Mouse (Mus musculus) ES-Bruce4 (cell line): Measurements from ENCODE around the gene Grm1. TPM values are rescaled to one million over a fixed set of nuclear protein-coding genes. Genes with fewer than 3 reads are reported as not detected.
"Not testable (repeated sequence)": the region's sequence is repeated elsewhere in the genome, so short reads cannot be mapped to it uniquely, and the experiment has no call there.

Experiments
- H3K27ac ChIP-seq: 2 replicates; pipeline ENCODE4 v1.5.1; 2012; ENCODE audit warnings: low read length, inconsistent platforms; ENCODE audit not compliant: insufficient read depth
- H3K27me3 ChIP-seq: 2 replicates; pipeline ENCODE4 v1.6.1; 2012; ENCODE audit warnings: mild to moderate bottlenecking, low read length, inconsistent platforms; ENCODE audit not compliant: control insufficient read depth, poor library complexity, insufficient read depth, severe bottlenecking
- H3K36me3 ChIP-seq: 2 replicates; pipeline ENCODE4 v1.6.1; 2012; ENCODE audit warnings: inconsistent platforms, mild to moderate bottlenecking, low read length, moderate library complexity; ENCODE audit not compliant: control insufficient read depth, poor library complexity, insufficient read depth, severe bottlenecking
- H3K4me1 ChIP-seq: one replicate; pipeline ENCODE4 v1.8.1; 2011; ENCODE audit warnings: low read length; ENCODE audit not compliant: control insufficient read depth, insufficient read depth
- H3K4me3 ChIP-seq: 2 replicates; pipeline ENCODE4 v1.5.1; 2011; ENCODE audit warnings: low read depth, mild to moderate bottlenecking, low read length
- H3K9ac ChIP-seq: 2 replicates; pipeline ENCODE4 v1.6.1; 2012; ENCODE audit warnings: low read depth, mild to moderate bottlenecking, inconsistent platforms; ENCODE audit not compliant: poor library complexity, severe bottlenecking
- H3K9me3 ChIP-seq: replicated peaks from 2 replicates; pipeline ENCODE4 v1.6.1; 2012; ENCODE audit warnings: mild to moderate bottlenecking, low read length, inconsistent platforms; ENCODE audit not compliant: control insufficient read depth, poor library complexity, insufficient read depth, severe bottlenecking
- CTCF ChIP-seq: IDR thresholded peaks from one replicate; pipeline ENCODE4 v1.8.1; 2011; ENCODE audit warnings: low read depth, low read length
- EP300 ChIP-seq: IDR thresholded peaks from 2 replicates; pipeline ENCODE4 v1.6.1; 2011; ENCODE audit warnings: low read depth, low read length; ENCODE audit not compliant: insufficient read depth
- POLR2A ChIP-seq: IDR thresholded peaks from one replicate; pipeline ENCODE4 v1.8.1; 2011; ENCODE audit warnings: low read length; ENCODE audit not compliant: insufficient read depth
- polyA plus RNA-seq: library from polyadenylated mRNA; stranded (reverse); fragments of >200 nt; gene quantifications from 2 replicates; pipeline ENCODE4 v1.2.4, GENCODE M21; 2011; ENCODE audit warnings: low read depth; ENCODE audit not compliant: missing spikeins, insufficient read depth, insufficient read length

Gene Grm1
- polyA plus RNA-seq, 1 experiment, result not detected

GRCm38 (mm10) chr10:11080013-11080724, 2.0 kb downstream of the Grm1 start:
- no peak overlapping the region for H3K9ac ChIP-seq
- no peaks in the 10 kb centered on the region; the same call in 1 of the 2 replicates for H3K27me3 ChIP-seq
- H3K36me3 ChIP-seq, result no peaks in the 10 kb centered on the region
- H3K4me1 ChIP-seq, result no peaks in the 10 kb centered on the region
- TF ChIP-seq EP300 (no peak), CTCF (no peak), POLR2A (no peak)
- H3K27ac ChIP-seq, result no peak overlapping the region
- H3K4me3 ChIP-seq, result no peak overlapping the region; the same call in 1 of the 2 replicates
- H3K9me3 ChIP-seq, result no peaks in the 10 kb centered on the region

- H3K27ac ChIP-seq, result no peak overlapping the region
- no peak for TF ChIP-seq EP300
- H3K4me3 ChIP-seq, result no peak overlapping the region
- no peaks in the 10 kb centered on the region for H3K36me3 ChIP-seq
- no peaks in the 10 kb centered on the region; the same call in 1 of the 2 replicates for H3K27me3 ChIP-seq
- H3K9ac ChIP-seq, result no peak overlapping the region
- no peaks in the 10 kb centered on the region for H3K9me3 ChIP-seq
- H3K4me1 ChIP-seq, result no peaks in the 10 kb centered on the region
Observed at GRCm38 (mm10) chr10:11079506-11079905, 2.6 kb downstream of the Grm1 start.

- Histone ChIP-seq H3K36me3 (no peaks in the 10 kb centered on the region), H3K4me3 (no peak overlapping the region), H3K9ac (no peak overlapping the region), H3K4me1 (no peaks in the 10 kb centered on the region), H3K9me3 (no peaks in the 10 kb centered on the region), H3K27ac (no peak overlapping the region), H3K27me3 (no peaks in the 10 kb centered on the region)
- no peak for TF ChIP-seq EP300
- no peak for TF ChIP-seq CTCF
- no peak for TF ChIP-seq POLR2A
Observed at GRCm38 (mm10) chr10:11065136-11065535, 17.0 kb downstream of the Grm1 start.

GRCm38 (mm10) chr10:11061318-11062071, 20.7 kb downstream of the Grm1 start:
- Histone ChIP-seq H3K27me3 (no peaks in the 10 kb centered on the region), H3K36me3 (no peaks in the 10 kb centered on the region), H3K4me1 (no peaks in the 10 kb centered on the region), H3K4me3 (no peak overlapping the region), H3K9ac (no peak overlapping the region), H3K27ac (no peak overlapping the region), H3K9me3 (no peaks in the 10 kb centered on the region)
- TF ChIP-seq POLR2A (no peak), EP300 (no peak), CTCF (no peak)

- Histone ChIP-seq H3K4me3 (no peak overlapping the region), H3K27me3 (no peaks in the 10 kb centered on the region), H3K9me3 (no peaks in the 10 kb centered on the region), H3K9ac (no peak overlapping the region), H3K27ac (no peak overlapping the region), H3K36me3 (no peaks in the 10 kb centered on the region), H3K4me1 (no peaks in the 10 kb centered on the region)
- no peak for TF ChIP-seq EP300
- no peak for TF ChIP-seq CTCF
- no peak for TF ChIP-seq POLR2A
Observed at GRCm38 (mm10) chr10:11049361-11049760, 32.8 kb downstream of the Grm1 start.

GRCm38 (mm10) chr10:11045421-11045820, 36.7 kb downstream of the Grm1 start:
- not testable (repeated sequence) for H3K9me3 ChIP-seq, H3K9ac ChIP-seq, H3K4me3 ChIP-seq, H3K27ac ChIP-seq, H3K4me1 ChIP-seq, H3K27me3 ChIP-seq, H3K36me3 ChIP-seq
